Mouse (Mus musculus) heart, embryonic 16.5 days (tissue): ENCODE data around the gene Rhno1. TPM values are rescaled to one million over a fixed set of nuclear protein-coding genes. Genes with fewer than 3 reads are reported as not detected.

ENCODE experiments used
- ATAC-seq: fragments of 200-750 bp; cut with Nextera tagmentation; replicated peaks from 2 replicates; pipeline ENCODE4 v1.8.0; 2017; ENCODE audit warnings: moderate number of reproducible peaks; ENCODE audit not compliant: insufficient read depth, low FRiP score; ENCODE audit errors: extremely low read depth
- H3K27ac ChIP-seq: fragments of 300-500 bp; sonication (generic); 2 replicates; pipeline ENCODE4 v1.5.1; 2014; ENCODE audit warnings: mild to moderate bottlenecking, low read length, control low read depth, moderate library complexity
- H3K27me3 ChIP-seq: fragments of 300-500 bp; sonication (generic); 2 replicates; pipeline ENCODE4 v1.6.1; 2014; ENCODE audit warnings: low read length, mixed read lengths; ENCODE audit not compliant: control insufficient read depth, insufficient read depth
- H3K36me3 ChIP-seq: fragments of 300-500 bp; sonication (generic); 2 replicates; pipeline ENCODE4 v1.6.1; 2014; ENCODE audit not compliant: control insufficient read depth, insufficient read depth
- H3K4me1 ChIP-seq: fragments of 300-500 bp; sonication (generic); 2 replicates; pipeline ENCODE4 v1.6.1; 2014; ENCODE audit warnings: low read length, mixed read lengths; ENCODE audit not compliant: control insufficient read depth, insufficient read depth
- H3K4me2 ChIP-seq: fragments of 300-500 bp; sonication (generic); 2 replicates; pipeline ENCODE4 v1.6.1; 2014; ENCODE audit warnings: low read depth, mild to moderate bottlenecking, control low read depth, low read length
- H3K4me3 ChIP-seq: fragments of 300-500 bp; sonication (generic); 2 replicates; pipeline ENCODE4 v1.5.1; 2014; ENCODE audit warnings: mild to moderate bottlenecking, control low read depth, low read length
- H3K9ac ChIP-seq: fragments of 300-500 bp; sonication (generic); 2 replicates; pipeline ENCODE4 v1.6.1; 2014; ENCODE audit warnings: low read length, control low read depth
- H3K9me3 ChIP-seq: fragments of 300-500 bp; sonication (generic); replicated peaks from 2 replicates; pipeline ENCODE4 v1.6.1; 2016; ENCODE audit warnings: low read length; ENCODE audit not compliant: control insufficient read depth
- WGBS: fragments of 180-500 bp; shearing (Covaris S2); extraction: QIAGEN DNeasy Blood & Tissue Kit; methylation state at CpG from one replicate; pipeline ENCODE4 v1.1.7; 2014; 5-methylcytosine and 5-hydroxymethylcytosine counted together
- polyA plus RNA-seq: library from polyadenylated mRNA; unstranded; fragments of >200 nt; fragmentation: Nextera tagmentation; extraction: Ambion mirVana; gene quantifications from 2 replicates; pipeline ENCODE4 v1.2.1, GENCODE M21; 2015

The Rhno1 gene
- polyA plus RNA-seq, 1 experiment from 2014 or later, result 82.5 TPM

GRCm38 (mm10) chr6:128315597-128315996 is 47.1 kb downstream of the Rhno1 start:
- ATAC-seq, result no peak

GRCm38 (mm10) chr6:128314796-128315195 is 47.9 kb downstream of the Rhno1 start:
- WGBS, result 87% methylated on average over 6 of the region's 6 CpGs
- no peak overlapping the region for H3K4me3 ChIP-seq
- no peak for ATAC-seq

More at GRCm38 (mm10) chr6:128315597-128315996, 47.1 kb downstream of the Rhno1 start:
- Histone ChIP-seq H3K27ac (no peak overlapping the region), H3K9me3 (no peaks in the 10 kb centered on the region), H3K9ac (no peak overlapping the region), H3K27me3 (no peaks in the 10 kb centered on the region), H3K4me1 (no peaks in the 10 kb centered on the region), H3K4me2 (no peak overlapping the region), H3K4me3 (no peak overlapping the region), H3K36me3 (no peaks in the 10 kb centered on the region)
- WGBS, result 70% methylated on average over 8 of the region's 8 CpGs

GRCm38 (mm10) chr6:128308311-128308710 is 54.4 kb downstream of the Rhno1 start:
- peaks cover 2% of the 10 kb centered on the region; the same call in 1 of the 2 replicates for H3K9me3 ChIP-seq
- WGBS, result 28% methylated on average over 4 of the region's 4 CpGs
- no peak overlapping the region for H3K27ac ChIP-seq
- H3K4me2 ChIP-seq, result no peak overlapping the region
- no peaks in the 10 kb centered on the region for H3K27me3 ChIP-seq
- no peaks in the 10 kb centered on the region for H3K4me1 ChIP-seq
- no peaks in the 10 kb centered on the region for H3K36me3 ChIP-seq
- ATAC-seq, result 0 out of 2 replicates have a peak, but pooled peaks have one; percentile 6
- H3K4me3 ChIP-seq, result no peak overlapping the region
- H3K9ac ChIP-seq, result no peak overlapping the region

More at GRCm38 (mm10) chr6:128314796-128315195, 47.9 kb downstream of the Rhno1 start:
- no peak overlapping the region for H3K4me2 ChIP-seq
- H3K27me3 ChIP-seq, result no peaks in the 10 kb centered on the region
- no peak overlapping the region for H3K9ac ChIP-seq
- H3K4me1 ChIP-seq, result no peaks in the 10 kb centered on the region
- H3K36me3 ChIP-seq, result no peaks in the 10 kb centered on the region
- no peak overlapping the region for H3K27ac ChIP-seq
- H3K9me3 ChIP-seq, result no peaks in the 10 kb centered on the region

Other genes starting within 250 kb of the Rhno1 start
- gene Tspan9, start 219.3 kb downstream of the Rhno1 start, polyA plus RNA-seq, result 138 and 151 TPM in 2 replicates
- 2.5 and 2.7 TPM in 2 replicates for gene Tead4, start 62.1 kb downstream of the Rhno1 start, polyA plus RNA-seq
- gene Tulp3, start 7.1 kb downstream of the Rhno1 start, polyA plus RNA-seq, result 11.0 and 11.1 TPM in 2 replicates
- 26.3 and 26.4 TPM in 2 replicates for gene Foxm1, start 56 bp upstream of the Rhno1 start, polyA plus RNA-seq
- gene Tex52, start 12.5 kb upstream of the Rhno1 start, polyA plus RNA-seq, result 0.14 and 0.22 TPM in 2 replicates
- gene Gm44596, start 12.6 kb upstream of the Rhno1 start, polyA plus RNA-seq, result not detected in 2 replicates
- gene Nrip2, start 36.4 kb upstream of the Rhno1 start, polyA plus RNA-seq, result 3.4 and 4.1 TPM in 2 replicates
- 28.4 and 35.6 TPM in 2 replicates for gene Itfg2, start 62.0 kb upstream of the Rhno1 start, polyA plus RNA-seq
- gene Fkbp4, start 75.8 kb upstream of the Rhno1 start, polyA plus RNA-seq, result 281 and 301 TPM in 2 replicates
- gene Pzp, start 163.8 kb upstream of the Rhno1 start, polyA plus RNA-seq, result 0.63 and 1.2 TPM in 2 replicates
- gene A2ml1, start 218.7 kb upstream of the Rhno1 start, polyA plus RNA-seq, result 1.8 and 2.0 TPM in 2 replicates